9 mouse cellular contexts compared by ENCODE assay signal in the genomic region with DNA sequence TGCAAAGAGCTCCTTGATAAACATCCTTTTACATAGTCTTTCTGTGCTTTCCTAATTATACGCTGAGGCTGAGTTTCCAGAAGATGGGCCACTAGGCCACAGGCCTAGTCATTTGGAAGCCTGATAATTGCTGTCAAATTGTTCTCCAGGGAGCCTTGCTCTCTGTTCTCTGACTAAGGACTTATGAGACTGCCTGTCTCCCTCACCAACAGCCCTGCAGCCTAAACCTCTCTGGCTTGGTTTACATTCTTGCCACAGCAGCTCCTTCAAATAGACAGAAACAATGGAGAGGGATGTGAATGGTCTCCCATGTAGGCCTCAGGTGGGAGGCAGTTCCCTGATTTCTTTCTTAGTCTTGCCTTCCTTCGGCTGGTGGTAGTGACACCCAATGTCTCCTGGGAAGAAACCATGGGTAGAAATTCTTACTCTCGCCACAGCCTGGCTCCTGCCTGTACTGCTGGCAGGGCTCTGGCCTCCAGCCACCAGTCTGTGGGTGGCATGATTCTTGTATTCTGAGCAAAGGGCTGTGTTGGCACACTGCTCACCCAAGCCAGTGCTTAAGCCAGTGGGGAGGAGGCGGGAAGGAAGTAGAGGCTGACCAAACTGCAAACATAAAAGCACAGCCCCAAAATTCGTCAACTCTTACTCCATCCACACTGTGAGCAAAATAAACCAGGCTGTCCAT.
DNase-seq lines count a peak whose midpoint lies in the region; ATAC-seq lines count a peak whose summit lies in the region.
"Had no signal": no experiment of that assay in that cellular context is flagged by ENCODE, and none has a peak within 500 bp of the region (broad histone marks: within the 10 kb centered on the region; RNA-seq: fewer than 3 reads in every experiment).

No protein-coding gene starts in this region.

- DNase-seq in kidney, adult 8-10 months: peak; percentile 25 to 28
- DNase-seq in adrenal gland, postnatal 36 days: peak; percentile 69
- peak; percentile 46 to 67 for DNase-seq in layer of hippocampus, postnatal 36 days
- peak; percentile 64 to 78 for DNase-seq in right cerebral cortex, adult 2 months (ENCODE audit: low spot score in 2 of 2)
- DNase-seq in heart, postnatal 25 days (ENCODE audit: low spot score): no peak

- 83% methylated on average over 5 of the region's 5 CpGs for WGBS in kidney, embryonic 16.5 days
- WGBS in liver, embryonic 12.5 days (ENCODE audit: insufficient replicate concordance): 66% methylated on average over 5 of the region's 5 CpGs

- ATAC-seq in kidney, embryonic 16.5 days (ENCODE audit: low FRiP score, low TSS enrichment): no peak
- ATAC-seq in frontal cortex, adult (ENCODE audit: low TSS enrichment): peak; percentile 93
- ATAC-seq in liver, embryonic 12.5 days: no peak

- no peak overlapping the region for H3K9ac ChIP-seq in kidney, embryonic 16.5 days (replicated peaks; ENCODE audit: low read length)
- H3K9ac ChIP-seq in liver, embryonic 12.5 days: no peak overlapping the region

- no peaks in the 10 kb centered on the region for H3K4me1 ChIP-seq in kidney, embryonic 16.5 days (ENCODE audit: insufficient read depth, low read length)
- H3K4me1 ChIP-seq in liver, embryonic 12.5 days: no peaks in the 10 kb centered on the region

- no peaks in the 10 kb centered on the region for H3K9me3 ChIP-seq in kidney, embryonic 16.5 days (ENCODE audit: low read length)
- H3K9me3 ChIP-seq in liver, embryonic 12.5 days (replicated peaks): no peaks in the 10 kb centered on the region

- no peak overlapping the region for H3K4me3 ChIP-seq in kidney, embryonic 16.5 days (ENCODE audit: low read length)
- no peak overlapping the region for H3K4me3 ChIP-seq in liver, embryonic 12.5 days

- H3K36me3 ChIP-seq in kidney, embryonic 16.5 days (ENCODE audit: insufficient read depth, low read length): no peaks in the 10 kb centered on the region
- H3K36me3 ChIP-seq in liver, embryonic 12.5 days: no peaks in the 10 kb centered on the region

- intact Hi-C loops in heart, postnatal 25 days (cut with DNase I): no loop called here

- H3K27me3 ChIP-seq in kidney, embryonic 16.5 days (ENCODE audit: insufficient read depth, low read length): no peaks in the 10 kb centered on the region
- H3K27me3 ChIP-seq in liver, embryonic 12.5 days (replicated peaks): no peaks in the 10 kb centered on the region

- H3K27ac ChIP-seq in kidney, embryonic 16.5 days (ENCODE audit: low read length): no peak overlapping the region
- H3K27ac ChIP-seq in liver, embryonic 12.5 days: no peak overlapping the region
- H3K27ac ChIP-seq: macrophage had no signal

- no peak overlapping the region for H3K4me2 ChIP-seq in kidney, embryonic 16.5 days (replicated peaks; ENCODE audit: low read depth, low read length)
- H3K4me2 ChIP-seq in liver, embryonic 12.5 days: no peak overlapping the region
